Mouse (Mus musculus) liver, postnatal 0 days (tissue): ENCODE data around the gene Rac2.

Experiments
- CTCF ChIP-seq: sonication (generic); IDR thresholded peaks from 2 replicates; pipeline ENCODE4 v1.5.1; 2016; ENCODE audit warnings: antibody characterized with exemption, low read depth
- EP300 ChIP-seq: IDR thresholded peaks from 2 replicates; pipeline ENCODE4 v1.6.1; 2016; ENCODE audit warnings: antibody characterized with exemption, low read depth, mild to moderate bottlenecking

DNA sequence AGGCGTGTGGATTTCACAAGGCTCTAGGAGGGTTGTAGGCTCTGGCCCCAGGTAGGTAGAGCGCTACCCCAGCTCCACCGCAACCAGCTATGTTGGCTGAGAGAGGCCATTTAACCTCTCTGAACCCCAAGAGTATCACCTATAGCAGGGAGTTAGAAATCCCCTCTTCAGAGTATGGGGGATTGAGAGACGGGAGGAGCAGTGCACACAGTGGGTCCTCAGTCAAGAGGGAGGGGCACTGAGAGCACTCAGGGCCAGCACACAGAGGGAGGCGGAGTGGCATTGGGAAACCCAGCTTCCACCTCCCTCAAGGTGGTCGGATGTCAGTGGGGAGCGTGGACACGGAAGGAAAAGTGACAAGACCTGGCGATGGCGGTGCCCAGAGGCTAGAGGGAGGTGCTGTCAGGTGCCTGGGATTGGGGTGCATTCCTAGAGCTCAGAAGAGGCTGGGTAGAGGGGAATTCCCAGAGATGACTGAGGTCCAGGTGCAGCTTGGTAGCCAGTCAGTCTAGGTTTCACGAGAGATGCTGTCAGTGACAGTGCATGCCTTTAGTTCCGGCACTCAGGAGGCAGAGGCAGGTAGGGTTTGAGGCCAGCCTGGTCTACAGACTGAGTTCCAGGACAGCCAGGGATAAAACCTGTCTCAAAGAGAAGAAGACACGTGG is 27.1 kb upstream of the Rac2 start:
- TF ChIP-seq CTCF, result no peak
- no peak for TF ChIP-seq EP300
